Comparison of ENCODE assay signal across 27 mouse cellular contexts in genomic region chr19:22925284-22925683, GRCm38 (mm10).
DNase-seq lines count a peak whose midpoint lies in the region; TF ChIP-seq lines count a peak whose summit lies in the region.
"Had no signal": no experiment of that assay in that cellular context is flagged by ENCODE, and none has a peak within 500 bp of the region (broad histone marks: within the 10 kb centered on the region; RNA-seq: fewer than 3 reads in every experiment).

No protein-coding gene starts in this region.

- no peak for TF ChIP-seq POLR2A in cortical plate, adult 2 months (IDR thresholded peaks at IDR 0.05; ENCODE audit: extremely low read depth, insufficient read depth, low read length)

- peaks cover 8% of the 10 kb centered on the region for H3K4me1 ChIP-seq in cortical plate, adult 2 months (ENCODE audit: control insufficient read depth, insufficient read depth, low read length)
- H3K4me1 ChIP-seq: embryonic facial prominence, embryonic 10.5 days; forebrain, embryonic 12.5 days; hindbrain, embryonic 10.5 days; hindbrain, embryonic 13.5 days; intestine, embryonic 15.5 days had no signal

- intact Hi-C loops in gastrocnemius, adult 2 months (cut with DNase I): no loop called here

- no peak for DNase-seq in gastrocnemius, adult 2 months
- no peak for DNase-seq in gastrocnemius, postnatal 4 days (ENCODE audit: low spot score in 2 of 2)
- no peak for DNase-seq in layer of hippocampus, adult 2 months (ENCODE audit: low spot score in 2 of 2)
- DNase-seq in layer of hippocampus, postnatal 10 days (ENCODE audit: low spot score in 2 of 2): no peak
- no peak for DNase-seq in thymus, postnatal 36 days
- DNase-seq: adrenal gland, postnatal 10 days; adrenal gland, postnatal 36 days; B cell, adult 2 months; cerebellum, adult 11 months; cerebellum, adult 2 months; cerebellum, adult 9-11 months; cerebellum, postnatal 25 days; embryo, embryonic 11 days; gastrocnemius, postnatal 10 days; gastrocnemius, postnatal 36 days; heart, adult 18-20 months; heart, postnatal 36 days; kidney, adult 11 months had no signal

- peak overlapping the region; percentile 81 for H3K27ac ChIP-seq in gastrocnemius, adult 2 months
- H3K27ac ChIP-seq in layer of hippocampus, adult 2 months: peak overlapping the region; percentile 66; the same call in 1 of the 2 replicates
- H3K27ac ChIP-seq in cortical plate, adult 2 months (ENCODE audit: insufficient read depth, low read length): peak overlapping the region; percentile 53; the same call in 1 of the 2 replicates
- H3K27ac ChIP-seq: embryonic facial prominence, embryonic 10.5 days; embryonic facial prominence, embryonic 13.5 days; forebrain, embryonic 12.5 days; forebrain, embryonic 15.5 days; hindbrain, embryonic 10.5 days; hindbrain, embryonic 13.5 days; intestine, embryonic 15.5 days had no signal

- no peak overlapping the region for H3K4me3 ChIP-seq in gastrocnemius, adult 2 months
- H3K4me3 ChIP-seq in layer of hippocampus, adult 2 months: no peak overlapping the region
- H3K4me3 ChIP-seq in cortical plate, adult 2 months (ENCODE audit: insufficient read depth, low read length): no peak overlapping the region
- H3K4me3 ChIP-seq: embryonic facial prominence, embryonic 10.5 days; embryonic facial prominence, embryonic 13.5 days; erythroblast, embryonic 14.5 days; forebrain, embryonic 12.5 days; forebrain, embryonic 15.5 days; hindbrain, embryonic 10.5 days; hindbrain, embryonic 13.5 days; intestine, embryonic 15.5 days had no signal

- no peak for TF ChIP-seq CTCF in gastrocnemius, adult 2 months (IDR thresholded peaks at IDR 0.05)
- no peak for TF ChIP-seq CTCF in layer of hippocampus, adult 2 months (conservative IDR thresholded peaks at IDR 0.05)
- TF ChIP-seq CTCF in cortical plate, adult 2 months (IDR thresholded peaks at IDR 0.05; ENCODE audit: extremely low read depth, insufficient read depth, low read length): no peak
